Mouse (Mus musculus): Measurements from ENCODE around the gene Serac1. TPM values are rescaled to one million over a fixed set of nuclear protein-coding genes. Genes with fewer than 3 reads are reported as not detected.

Serac1 gene
- polyA plus RNA-seq, 1 experiment: 6.7 TPM

DNA sequence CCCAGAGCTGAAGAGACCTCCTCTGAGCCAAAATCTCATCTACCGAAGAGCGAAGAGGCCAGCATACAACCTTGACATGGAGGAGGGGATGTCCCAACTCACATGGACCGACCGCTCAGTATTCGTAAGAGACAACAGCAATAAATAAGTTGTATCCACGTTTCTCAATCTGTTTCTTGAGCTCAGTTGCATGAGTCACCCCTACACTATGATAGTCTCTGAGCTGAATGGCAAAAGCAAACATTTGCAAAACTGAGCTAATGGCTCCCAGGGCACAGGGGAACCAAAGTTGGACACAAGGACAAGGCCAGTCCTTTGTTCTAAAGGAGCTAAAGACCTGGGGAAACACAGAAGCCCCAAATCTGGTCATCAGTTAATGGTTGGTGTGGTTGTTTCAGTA, 9.7 kb downstream of the Serac1 start:
- peaks cover 5% of the 10 kb centered on the region for H3K4me1 ChIP-seq (ENCODE audit: control insufficient read depth, insufficient read depth, low read length)
- no peak overlapping the region for H3K27ac ChIP-seq (ENCODE audit: insufficient read depth, low read depth, low read length)
- no peak for TF ChIP-seq POLR2A (IDR thresholded peaks at IDR 0.05; ENCODE audit: borderline replicate concordance, low read depth, low read length)
- TF ChIP-seq CTCF (IDR thresholded peaks at IDR 0.05; ENCODE audit: low read depth, low read length): no peak
- no peak overlapping the region for H3K4me3 ChIP-seq (ENCODE audit: insufficient read depth, low read length)

DNA sequence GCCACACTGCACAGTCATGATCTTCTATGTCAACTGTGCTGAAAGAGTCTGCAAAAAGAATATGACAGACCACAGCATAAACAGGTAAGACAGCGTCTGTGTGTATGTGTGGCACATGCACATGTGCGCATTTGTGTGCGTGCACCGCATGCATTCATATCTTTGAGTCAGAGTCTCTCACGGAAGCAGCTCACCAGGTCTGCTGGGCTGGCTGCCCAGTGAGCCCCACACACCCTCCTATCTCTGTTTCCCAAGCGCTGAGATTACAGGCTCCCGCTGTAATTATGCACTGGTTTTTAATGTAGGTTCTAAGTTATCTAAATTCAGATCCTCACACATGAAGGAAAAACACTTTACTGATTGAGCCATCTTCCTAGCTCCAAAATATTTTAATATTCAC, 11.9 kb downstream of the Serac1 start:
- Histone ChIP-seq H3K4me1 (ENCODE audit: control insufficient read depth, insufficient read depth, low read length) (no peaks in the 10 kb centered on the region), H3K27ac (ENCODE audit: insufficient read depth, low read depth, low read length) (no peak overlapping the region), H3K4me3 (ENCODE audit: insufficient read depth, low read length) (no peak overlapping the region)
- TF ChIP-seq CTCF (IDR thresholded peaks at IDR 0.05; ENCODE audit: low read depth, low read length) (no peak), POLR2A (IDR thresholded peaks at IDR 0.05; ENCODE audit: borderline replicate concordance, low read depth, low read length) (no peak)

DNA sequence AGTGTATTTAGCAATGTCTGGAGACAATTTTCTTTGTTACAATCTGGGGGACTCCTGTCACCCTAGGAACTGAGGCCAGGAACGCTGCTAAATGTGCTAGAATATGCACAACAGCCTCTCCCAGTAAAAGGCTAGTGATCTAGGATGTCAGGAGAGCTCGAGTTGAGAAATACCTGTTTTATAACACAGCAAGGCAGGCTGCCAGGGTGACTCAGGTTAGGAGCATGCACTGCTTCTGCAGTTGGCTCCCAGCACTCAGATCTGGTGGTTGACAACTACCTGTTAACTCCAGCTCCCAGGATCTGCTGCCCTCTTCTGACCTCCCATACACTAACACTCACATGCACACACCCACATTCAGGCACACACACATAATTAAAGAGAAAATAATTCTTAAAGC, 13.5 kb downstream of the Serac1 start:
- no peak overlapping the region for H3K27ac ChIP-seq (ENCODE audit: insufficient read depth, low read depth, low read length)
- TF ChIP-seq POLR2A (IDR thresholded peaks at IDR 0.05; ENCODE audit: borderline replicate concordance, low read depth, low read length) (no peak), CTCF (IDR thresholded peaks at IDR 0.05; ENCODE audit: low read depth, low read length) (no peak)
- H3K4me3 ChIP-seq (ENCODE audit: insufficient read depth, low read length): no peak overlapping the region
- no peaks in the 10 kb centered on the region for H3K4me1 ChIP-seq (ENCODE audit: control insufficient read depth, insufficient read depth, low read length)

DNA sequence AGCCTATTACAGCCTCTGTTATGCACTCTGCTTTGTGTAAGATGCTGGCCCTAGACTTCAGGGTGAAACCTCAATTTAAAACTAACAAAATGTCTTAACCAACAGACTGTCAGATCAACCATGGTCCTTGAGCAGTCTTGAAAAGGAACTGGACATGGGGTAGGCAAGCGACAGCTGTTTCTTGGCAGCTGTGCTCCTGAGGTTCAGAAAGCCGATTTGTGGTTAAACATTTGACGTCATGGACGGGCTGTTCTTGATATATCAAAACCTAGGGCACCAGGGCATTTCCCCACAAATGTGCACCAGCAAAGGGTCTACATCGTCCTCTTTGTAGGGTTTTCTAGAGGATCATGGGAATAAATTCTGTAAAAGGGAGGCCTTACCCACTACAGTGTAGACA, 16.0 kb downstream of the Serac1 start:
- Histone ChIP-seq H3K4me3 (ENCODE audit: insufficient read depth, low read length) (no peak overlapping the region), H3K4me1 (ENCODE audit: control insufficient read depth, insufficient read depth, low read length) (no peaks in the 10 kb centered on the region), H3K27ac (ENCODE audit: insufficient read depth, low read depth, low read length) (no peak overlapping the region)
- TF ChIP-seq POLR2A (IDR thresholded peaks at IDR 0.05; ENCODE audit: borderline replicate concordance, low read depth, low read length) (no peak), CTCF (IDR thresholded peaks at IDR 0.05; ENCODE audit: low read depth, low read length) (no peak)

DNA sequence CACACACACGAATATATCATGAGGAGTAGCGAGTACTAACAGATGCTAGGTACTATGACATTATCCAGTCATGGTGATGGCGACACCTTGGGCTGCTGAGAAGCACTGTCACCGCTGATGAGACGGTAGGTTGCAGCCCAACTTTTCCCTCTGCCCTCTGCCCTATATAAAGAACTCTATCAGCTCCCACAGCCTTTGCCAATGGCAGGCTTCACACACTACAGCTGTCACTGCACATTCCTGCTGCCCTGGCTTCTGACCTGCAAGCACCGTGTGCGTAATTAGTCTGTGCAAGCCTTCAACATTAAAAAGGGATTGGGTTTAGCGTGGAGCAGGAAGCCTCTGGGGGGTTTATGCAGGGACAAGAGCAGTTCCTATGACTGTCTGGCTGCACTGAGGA, 16.7 kb downstream of the Serac1 start:
- H3K27ac ChIP-seq (ENCODE audit: insufficient read depth, low read depth, low read length): no peak overlapping the region
- no peak overlapping the region for H3K4me3 ChIP-seq (ENCODE audit: insufficient read depth, low read length)
- H3K4me1 ChIP-seq (ENCODE audit: control insufficient read depth, insufficient read depth, low read length): no peaks in the 10 kb centered on the region
- TF ChIP-seq CTCF (IDR thresholded peaks at IDR 0.05; ENCODE audit: low read depth, low read length) (no peak), POLR2A (IDR thresholded peaks at IDR 0.05; ENCODE audit: borderline replicate concordance, low read depth, low read length) (no peak)

DNA sequence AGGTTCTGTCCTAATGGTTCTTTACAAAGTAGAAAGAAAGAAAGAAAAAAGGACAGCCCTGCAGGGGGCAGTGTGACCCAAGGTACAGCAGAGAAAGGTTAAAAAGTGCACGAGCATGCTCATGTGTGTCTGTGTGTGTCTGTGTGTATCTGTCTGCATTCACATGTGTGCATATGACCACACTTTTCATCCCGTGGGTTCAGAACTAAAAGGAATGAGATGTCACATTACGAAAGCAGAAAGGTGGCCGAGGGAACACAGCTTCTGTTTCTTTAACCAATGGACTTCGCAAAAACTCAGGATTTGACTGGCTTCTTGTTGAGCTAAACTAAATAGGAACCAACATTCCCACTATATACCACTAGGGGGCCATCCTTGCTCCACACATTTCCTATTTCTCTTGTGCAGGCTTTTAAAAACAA, 24.6 kb downstream of the Serac1 start:
- Histone ChIP-seq H3K4me3 (ENCODE audit: insufficient read depth, low read length) (peak overlapping the region; percentile 37; the same call in 1 of the 2 replicates), H3K27ac (ENCODE audit: insufficient read depth, low read depth, low read length) (no peak overlapping the region), H3K4me1 (ENCODE audit: control insufficient read depth, insufficient read depth, low read length) (no peaks in the 10 kb centered on the region)
- TF ChIP-seq POLR2A (IDR thresholded peaks at IDR 0.05; ENCODE audit: borderline replicate concordance, low read depth, low read length) (no peak), CTCF (IDR thresholded peaks at IDR 0.05; ENCODE audit: low read depth, low read length) (0 out of 2 replicates have a peak, but pooled peaks have one; percentile 17)

DNA sequence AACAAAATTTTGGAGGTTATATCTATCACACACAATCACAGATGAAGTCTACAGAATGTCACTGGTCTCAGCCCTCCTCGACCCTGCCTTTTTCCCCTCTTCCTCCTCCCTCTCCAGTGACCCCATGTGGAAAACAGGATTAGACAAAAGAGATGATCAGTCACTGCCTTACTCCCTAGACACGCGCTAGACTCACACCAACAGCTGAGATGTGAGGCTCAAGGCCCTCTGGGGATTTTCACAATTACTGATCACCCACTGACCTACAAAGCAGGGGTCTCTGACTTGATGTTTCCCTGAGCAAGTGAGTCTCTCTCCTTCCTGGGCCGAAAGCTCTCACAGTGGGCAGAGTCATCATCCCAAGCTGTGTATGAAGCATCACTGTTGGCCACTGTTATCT, 26.7 kb downstream of the Serac1 start:
- no peak for TF ChIP-seq POLR2A (IDR thresholded peaks at IDR 0.05; ENCODE audit: borderline replicate concordance, low read depth, low read length)
- no peak for TF ChIP-seq CTCF (IDR thresholded peaks at IDR 0.05; ENCODE audit: low read depth, low read length)
- H3K4me3 ChIP-seq (ENCODE audit: insufficient read depth, low read length): no peak overlapping the region
- H3K4me1 ChIP-seq (ENCODE audit: control insufficient read depth, insufficient read depth, low read length): no peaks in the 10 kb centered on the region
- H3K27ac ChIP-seq (ENCODE audit: insufficient read depth, low read depth, low read length): no peak overlapping the region

DNA sequence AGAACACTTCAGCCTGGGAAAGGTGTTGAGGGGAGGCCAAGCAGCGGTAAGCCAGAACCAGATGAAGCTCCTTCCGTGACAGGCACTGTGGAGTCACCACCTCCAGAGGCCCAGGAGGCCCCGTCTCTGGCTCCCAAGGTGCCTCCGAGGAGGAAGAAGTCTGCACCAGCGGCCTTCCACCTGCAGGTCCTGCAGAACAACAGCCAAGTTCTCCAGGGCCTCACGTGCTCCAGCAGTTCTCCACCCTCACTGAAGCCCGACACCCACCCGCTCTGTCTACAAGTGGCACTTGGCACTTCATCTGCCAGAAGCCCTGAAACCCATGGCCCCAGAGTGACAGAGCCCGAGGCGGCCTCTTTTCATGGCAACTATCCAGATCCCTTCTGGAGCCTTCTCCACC, 42.0 kb downstream of the Serac1 start:
- H3K4me1 ChIP-seq (ENCODE audit: control insufficient read depth, insufficient read depth, low read length): peaks cover 5% of the 10 kb centered on the region
- H3K27ac ChIP-seq (ENCODE audit: insufficient read depth, low read depth, low read length): no peak overlapping the region
- TF ChIP-seq CTCF (IDR thresholded peaks at IDR 0.05; ENCODE audit: low read depth, low read length) (no peak), POLR2A (IDR thresholded peaks at IDR 0.05; ENCODE audit: borderline replicate concordance, low read depth, low read length) (no peak)
- no peak overlapping the region for H3K4me3 ChIP-seq (ENCODE audit: insufficient read depth, low read length)

DNA sequence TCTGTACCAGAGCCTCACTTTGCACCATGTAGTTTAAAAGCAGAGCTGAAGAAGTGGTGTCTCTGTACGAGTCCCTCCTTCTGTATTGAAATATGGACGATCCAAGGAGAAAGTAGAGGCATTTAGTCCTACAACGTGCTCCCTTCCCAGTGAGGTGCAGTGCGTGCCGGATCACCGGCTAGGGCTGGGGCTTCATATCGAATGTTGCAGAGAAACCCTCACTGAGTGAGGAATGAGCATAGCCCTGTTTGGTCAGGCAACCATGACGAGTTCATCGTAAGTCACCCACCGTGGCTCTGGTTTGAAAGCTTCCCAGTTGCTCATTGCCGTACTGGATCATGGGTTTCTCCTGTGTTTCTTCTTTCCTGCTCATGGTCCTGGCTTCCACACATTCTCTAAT, 42.7 kb downstream of the Serac1 start:
- no peak overlapping the region for H3K27ac ChIP-seq (ENCODE audit: insufficient read depth, low read depth, low read length)
- H3K4me3 ChIP-seq (ENCODE audit: insufficient read depth, low read length): no peak overlapping the region
- TF ChIP-seq CTCF (IDR thresholded peaks at IDR 0.05; ENCODE audit: low read depth, low read length) (no peak), POLR2A (IDR thresholded peaks at IDR 0.05; ENCODE audit: borderline replicate concordance, low read depth, low read length) (no peak)
- peaks cover 5% of the 10 kb centered on the region for H3K4me1 ChIP-seq (ENCODE audit: control insufficient read depth, insufficient read depth, low read length)

DNA sequence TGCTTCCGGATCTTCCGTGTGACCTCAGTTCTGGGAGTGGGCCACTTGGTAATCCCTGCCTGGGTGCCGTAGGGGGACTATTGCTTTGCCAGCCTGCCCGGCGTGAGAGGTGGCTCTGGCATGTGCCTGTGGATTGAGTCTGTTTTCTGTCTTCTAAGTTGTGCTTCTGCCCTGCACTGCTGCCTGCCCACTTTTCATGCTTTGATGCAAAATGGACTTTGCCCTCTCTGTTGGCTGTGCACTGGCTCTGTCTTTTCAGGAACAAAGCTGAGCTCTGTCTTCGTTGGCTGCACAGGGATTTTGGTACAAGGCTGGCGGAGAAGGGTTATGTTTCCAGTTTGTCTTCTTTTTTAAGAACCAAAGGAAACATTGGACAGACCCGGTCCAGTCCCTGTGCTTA, 43.1 kb downstream of the Serac1 start:
- peaks cover 5% of the 10 kb centered on the region for H3K4me1 ChIP-seq (ENCODE audit: control insufficient read depth, insufficient read depth, low read length)
- no peak overlapping the region for H3K27ac ChIP-seq (ENCODE audit: insufficient read depth, low read depth, low read length)
- TF ChIP-seq CTCF (IDR thresholded peaks at IDR 0.05; ENCODE audit: low read depth, low read length) (no peak), POLR2A (IDR thresholded peaks at IDR 0.05; ENCODE audit: borderline replicate concordance, low read depth, low read length) (no peak)
- H3K4me3 ChIP-seq (ENCODE audit: insufficient read depth, low read length): no peak overlapping the region

DNA sequence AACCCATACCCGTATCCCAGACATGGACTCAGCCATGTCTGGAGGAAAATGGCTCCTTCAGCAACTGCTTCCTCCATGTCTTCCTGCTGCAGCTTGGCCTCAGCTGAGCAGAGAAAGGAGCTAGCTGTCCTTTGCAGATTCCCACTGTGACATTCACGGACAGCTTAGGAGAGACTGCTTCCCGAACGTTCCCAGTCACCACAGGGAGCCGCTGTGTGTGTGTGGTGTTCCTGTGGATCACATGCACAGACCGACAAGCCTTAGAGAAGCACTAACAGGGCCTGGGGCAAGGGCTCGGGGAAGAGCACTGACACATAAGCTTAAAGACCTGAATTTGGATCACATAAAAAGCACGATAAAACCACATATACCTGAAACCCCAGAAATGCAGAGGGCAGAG, 43.9 kb downstream of the Serac1 start:
- H3K4me1 ChIP-seq (ENCODE audit: control insufficient read depth, insufficient read depth, low read length): peaks cover 5% of the 10 kb centered on the region
- TF ChIP-seq POLR2A (IDR thresholded peaks at IDR 0.05; ENCODE audit: borderline replicate concordance, low read depth, low read length): no peak
- H3K27ac ChIP-seq (ENCODE audit: insufficient read depth, low read depth, low read length): no peak overlapping the region
- H3K4me3 ChIP-seq (ENCODE audit: insufficient read depth, low read length): no peak overlapping the region
